Mouse (Mus musculus) lung, embryonic 14.5 days (tissue): Measurements from ENCODE around the gene Nkx2-5. TPM values are rescaled to one million over a fixed set of nuclear protein-coding genes. Genes with fewer than 3 reads are reported as not detected.

Experiments
- ATAC-seq: fragments of 200-750 bp; cut with Nextera tagmentation; 2 replicates; pipeline ENCODE4 v1.8.0; 2017; ENCODE audit warnings: mild to moderate bottlenecking, moderate TSS enrichment, moderate library complexity; ENCODE audit not compliant: insufficient read depth
- DNase-seq: peaks from one replicate; pipeline ENCODE4 v3.0.0-alpha.2; 2015
- H3K27ac ChIP-seq: fragments of 300-500 bp; sonication (generic); 2 replicates; pipeline ENCODE4 v1.5.1; 2014; ENCODE audit warnings: low read depth, mild to moderate bottlenecking, moderate library complexity
- H3K27me3 ChIP-seq: fragments of 300-500 bp; sonication (generic); 2 replicates; pipeline ENCODE4 v1.6.1; 2014; ENCODE audit warnings: low read length, control low read depth; ENCODE audit not compliant: insufficient read depth
- H3K36me3 ChIP-seq: fragments of 300-500 bp; sonication (generic); 2 replicates; pipeline ENCODE4 v1.6.1; 2014; ENCODE audit warnings: control low read depth; ENCODE audit not compliant: insufficient read depth
- H3K4me1 ChIP-seq: fragments of 300-500 bp; sonication (generic); 2 replicates; pipeline ENCODE4 v1.6.1; 2014; ENCODE audit warnings: antibody characterized with exemption, control low read depth; ENCODE audit not compliant: insufficient read depth
- H3K4me2 ChIP-seq: fragments of 300-500 bp; sonication (generic); 2 replicates; pipeline ENCODE4 v1.6.1; 2014; ENCODE audit warnings: mild to moderate bottlenecking
- H3K4me3 ChIP-seq: fragments of 300-500 bp; sonication (generic); 2 replicates; pipeline ENCODE4 v1.5.1; 2014; ENCODE audit warnings: low read depth, low read length
- H3K9ac ChIP-seq: fragments of 300-500 bp; sonication (generic); 2 replicates; pipeline ENCODE4 v1.6.1; 2014
- H3K9me3 ChIP-seq: fragments of 300-500 bp; sonication (generic); 2 replicates; pipeline ENCODE4 v1.6.1; 2016; ENCODE audit warnings: low read depth, low read length, control low read depth
- CTCF ChIP-seq: IDR thresholded peaks from 2 replicates; pipeline ENCODE4 v1.5.1; 2016; ENCODE audit warnings: antibody characterized with exemption, low read depth
- WGBS: fragments of 180-500 bp; shearing (Covaris S2); extraction: QIAGEN DNeasy Blood & Tissue Kit; methylation state at CpG from one replicate; pipeline ENCODE4 v1.1.7; 2014; 5-methylcytosine and 5-hydroxymethylcytosine counted together
- polyA plus RNA-seq: library from polyadenylated mRNA; unstranded; fragments of >200 nt; fragmentation: Nextera tagmentation; extraction: Ambion mirVana; gene quantifications from 2 replicates; pipeline ENCODE4 v1.2.1, GENCODE M21; 2014

Gene Nkx2-5
- polyA plus RNA-seq, 1 experiment from 2014 or later: 0.24 TPM

GRCm38 (mm10) chr17:26884995-26885926, 40.5 kb upstream of the Nkx2-5 start:
- Histone ChIP-seq H3K9me3 (no peaks in the 10 kb centered on the region), H3K9ac (peak overlapping the region; percentile 32), H3K4me2 (peak overlapping the region; percentile 81), H3K4me1 (0 out of 2 replicates have a peak, but pooled peaks cover 3% of the 10 kb centered on the region), H3K27ac (peak overlapping the region; percentile 54), H3K4me3 (peak overlapping the region; percentile 42), H3K27me3 (no peaks in the 10 kb centered on the region), H3K36me3 (no peaks in the 10 kb centered on the region)
- ATAC-seq: peak; percentile 80
- peak; percentile 64 for TF ChIP-seq CTCF
- DNase-seq: peak; percentile 94
- WGBS: 16% methylated on average over 25 of the region's 25 CpGs

GRCm38 (mm10) chr17:26883585-26883984, 38.8 kb upstream of the Nkx2-5 start:
- Histone ChIP-seq H3K4me1 (0 out of 2 replicates have a peak, but pooled peaks cover 3% of the 10 kb centered on the region), H3K9ac (no peak overlapping the region), H3K27ac (no peak overlapping the region), H3K4me3 (no peak overlapping the region), H3K27me3 (no peaks in the 10 kb centered on the region), H3K9me3 (peaks cover 2% of the 10 kb centered on the region; the same call in 1 of the 2 replicates), H3K4me2 (no peak overlapping the region), H3K36me3 (no peaks in the 10 kb centered on the region)
- ATAC-seq: no peak
- TF ChIP-seq CTCF: no peak
- 67% methylated on average over 6 of the region's 6 CpGs for WGBS
- no peak for DNase-seq

- Histone ChIP-seq H3K27ac (no peak overlapping the region), H3K9ac (no peak overlapping the region), H3K9me3 (peaks cover 3% of the 10 kb centered on the region; the same call in 1 of the 2 replicates), H3K27me3 (no peaks in the 10 kb centered on the region), H3K4me3 (no peak overlapping the region), H3K4me1 (0 out of 2 replicates have a peak, but pooled peaks cover 3% of the 10 kb centered on the region), H3K36me3 (no peaks in the 10 kb centered on the region), H3K4me2 (no peak overlapping the region)
- WGBS: 78% methylated on average over 1 of the region's 1 CpGs
- no peak for ATAC-seq
- no peak for DNase-seq
- TF ChIP-seq CTCF: no peak
Observed at GRCm38 (mm10) chr17:26882706-26883105, 37.9 kb upstream of the Nkx2-5 start.

- peak; percentile 28; the same call in 1 of the 2 replicates for TF ChIP-seq CTCF
- Histone ChIP-seq H3K4me3 (no peak overlapping the region), H3K4me1 (0 out of 2 replicates have a peak, but pooled peaks cover 3% of the 10 kb centered on the region), H3K4me2 (no peak overlapping the region), H3K36me3 (no peaks in the 10 kb centered on the region), H3K9me3 (peaks cover 3% of the 10 kb centered on the region; the same call in 1 of the 2 replicates), H3K9ac (no peak overlapping the region), H3K27me3 (no peaks in the 10 kb centered on the region), H3K27ac (no peak overlapping the region)
- no peak for ATAC-seq
- DNase-seq: no peak
- 82% methylated on average over 6 of the region's 6 CpGs for WGBS
Observed at GRCm38 (mm10) chr17:26879235-26879634, 34.4 kb upstream of the Nkx2-5 start.

- no peak for TF ChIP-seq CTCF
- WGBS: 64% methylated on average over 7 of the region's 7 CpGs
- no peak overlapping the region for H3K4me2 ChIP-seq
- no peaks in the 10 kb centered on the region for H3K36me3 ChIP-seq
- ATAC-seq (no peak), DNase-seq (peak; percentile 13)
- no peak overlapping the region for H3K4me3 ChIP-seq
- no peaks in the 10 kb centered on the region for H3K27me3 ChIP-seq
- H3K9ac ChIP-seq: no peak overlapping the region
- peaks cover 3% of the 10 kb centered on the region; the same call in 1 of the 2 replicates for H3K9me3 ChIP-seq
- H3K27ac ChIP-seq: no peak overlapping the region
- H3K4me1 ChIP-seq: no peaks in the 10 kb centered on the region
Observed at GRCm38 (mm10) chr17:26877927-26878326, 33.1 kb upstream of the Nkx2-5 start.

GRCm38 (mm10) chr17:26874542-26874941, 29.7 kb upstream of the Nkx2-5 start:
- no peak for DNase-seq
- no peak for ATAC-seq
- H3K9ac ChIP-seq: no peak overlapping the region
- 61% methylated on average over 11 of the region's 11 CpGs for WGBS
- no peaks in the 10 kb centered on the region for H3K36me3 ChIP-seq
- no peaks in the 10 kb centered on the region for H3K4me1 ChIP-seq
- peaks cover 3% of the 10 kb centered on the region; the same call in 1 of the 2 replicates for H3K9me3 ChIP-seq
- no peak overlapping the region for H3K4me2 ChIP-seq
- H3K4me3 ChIP-seq: no peak overlapping the region
- no peak overlapping the region for H3K27ac ChIP-seq
- TF ChIP-seq CTCF: no peak
- H3K27me3 ChIP-seq: no peaks in the 10 kb centered on the region

GRCm38 (mm10) chr17:26873502-26873901, 28.7 kb upstream of the Nkx2-5 start:
- no peak overlapping the region for H3K9ac ChIP-seq
- no peak for TF ChIP-seq CTCF
- H3K4me3 ChIP-seq: no peak overlapping the region
- H3K27ac ChIP-seq: no peak overlapping the region
- no peaks in the 10 kb centered on the region for H3K4me1 ChIP-seq
- no peak overlapping the region for H3K4me2 ChIP-seq
- DNase-seq (no peak), ATAC-seq (no peak)
- H3K27me3 ChIP-seq: no peaks in the 10 kb centered on the region
- H3K9me3 ChIP-seq: no peaks in the 10 kb centered on the region
- no peaks in the 10 kb centered on the region for H3K36me3 ChIP-seq
- 60% methylated on average over 8 of the region's 8 CpGs for WGBS
